Mouse (Mus musculus): Measurements from ENCODE around the gene 6030452D12Rik. TPM values are rescaled to one million over a fixed set of nuclear protein-coding genes. Genes with fewer than 3 reads are reported as not detected.

6030452D12Rik gene
- polyA plus RNA-seq (2015; fragmentation: Nextera tagmentation; extraction: Ambion mirVana), result not detected in 2 replicates

GRCm38 (mm10) chr8:106500018-106500685 lies at the start of gene 6030452D12Rik:
Gene 6030452D12Rik (plus strand): TSS chr8:106500522.
- H3K27me3 ChIP-seq (ENCODE audit: insufficient read depth, low read length), result no peaks in the 10 kb centered on the region
- no peaks in the 10 kb centered on the region for H3K36me3 ChIP-seq (replicated peaks; ENCODE audit: insufficient read depth, low read length)
- no peaks in the 10 kb centered on the region for H3K9me3 ChIP-seq (ENCODE audit: low read length)
- H3K4me2 ChIP-seq (ENCODE audit: low read depth, low read length), result no peak within 1 kb of the TSS
- H3K4me1 ChIP-seq (ENCODE audit: insufficient read depth), result no peaks in the 10 kb centered on the region
- no peak within 1 kb of the TSS for H3K4me3 ChIP-seq (ENCODE audit: low read depth, low read length)
- ATAC-seq, result no peak
- 0 out of 2 replicates have a peak within 1 kb of the TSS, but pooled peaks have one; percentile 30 for H3K27ac ChIP-seq (ENCODE audit: low read depth)
- DNase-seq, result no peak
- no peak within 1 kb of the TSS for H3K9ac ChIP-seq (replicated peaks)
- 51% methylated on average over 8 of the region's 8 CpGs for WGBS (ENCODE audit: insufficient replicate concordance)
- no peak for TF ChIP-seq CTCF (IDR thresholded peaks at IDR 0.05; ENCODE audit: low read depth)
- no peak for TF ChIP-seq EP300 (IDR thresholded peaks at IDR 0.05; ENCODE audit: low read depth)

DNA sequence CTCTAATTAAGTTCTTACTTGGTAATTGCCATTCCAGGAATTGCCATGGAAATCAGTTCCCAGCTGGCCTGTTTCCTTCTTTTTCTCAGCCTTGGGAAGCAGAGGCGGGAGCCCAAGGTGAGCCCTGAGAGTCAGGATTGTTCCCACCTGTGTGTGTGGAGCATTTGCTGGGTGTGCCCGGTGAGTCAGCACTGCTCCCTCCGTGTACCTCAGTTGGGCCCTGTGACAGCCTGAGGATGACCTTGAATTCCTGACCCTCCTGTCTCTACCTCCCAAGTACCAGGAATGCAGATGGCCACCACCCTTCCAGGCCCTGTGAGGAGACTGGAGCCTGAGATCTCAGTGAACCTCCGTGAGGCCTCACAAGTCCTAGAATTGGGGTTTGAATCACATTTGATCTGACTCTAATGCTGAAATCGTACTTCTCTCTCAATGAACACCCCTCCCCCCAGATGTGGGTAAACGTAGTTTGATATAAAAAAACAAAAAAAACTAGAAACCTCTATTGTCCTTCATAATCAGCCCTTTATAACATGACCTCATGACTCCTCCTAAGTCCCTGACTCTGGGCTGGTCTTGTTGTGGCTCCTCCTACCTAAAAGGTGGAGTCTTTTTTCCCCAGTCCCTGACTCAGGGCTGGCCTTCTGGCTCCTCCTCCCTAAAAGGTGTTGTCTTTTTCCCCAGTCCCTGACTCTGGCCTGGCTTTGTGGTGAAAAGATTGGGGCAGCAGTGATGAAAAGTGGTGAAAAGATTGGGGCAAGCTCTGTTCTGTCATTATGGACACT lies 48.8 kb upstream of the 6030452D12Rik start:
- Histone ChIP-seq H3K9me3 (ENCODE audit: low read length) (no peaks in the 10 kb centered on the region), H3K9ac (replicated peaks) (no peak overlapping the region), H3K4me1 (ENCODE audit: insufficient read depth) (no peaks in the 10 kb centered on the region), H3K4me3 (ENCODE audit: low read depth, low read length) (no peak overlapping the region), H3K27ac (ENCODE audit: low read depth) (no peak overlapping the region), H3K36me3 (replicated peaks; ENCODE audit: insufficient read depth, low read length) (no peaks in the 10 kb centered on the region), H3K4me2 (ENCODE audit: low read depth, low read length) (no peak overlapping the region), H3K27me3 (ENCODE audit: insufficient read depth, low read length) (no peaks in the 10 kb centered on the region)
- no peak for DNase-seq
- TF ChIP-seq EP300 (IDR thresholded peaks at IDR 0.05; ENCODE audit: low read depth) (no peak), CTCF (IDR thresholded peaks at IDR 0.05; ENCODE audit: low read depth) (no peak)
- no peak for ATAC-seq
- WGBS (ENCODE audit: insufficient replicate concordance), result 72% methylated on average over 6 of the region's 6 CpGs

- no peak for DNase-seq
- H3K27me3 ChIP-seq (ENCODE audit: insufficient read depth, low read length), result no peaks in the 10 kb centered on the region
- H3K9ac ChIP-seq (replicated peaks), result no peak overlapping the region
- H3K4me2 ChIP-seq (ENCODE audit: low read depth, low read length), result no peak overlapping the region
- no peak for TF ChIP-seq EP300 (IDR thresholded peaks at IDR 0.05; ENCODE audit: low read depth)
- no peak for TF ChIP-seq CTCF (IDR thresholded peaks at IDR 0.05; ENCODE audit: low read depth)
- H3K36me3 ChIP-seq (replicated peaks; ENCODE audit: insufficient read depth, low read length), result no peaks in the 10 kb centered on the region
- no peak overlapping the region for H3K27ac ChIP-seq (ENCODE audit: low read depth)
- ATAC-seq, result no peak
- H3K9me3 ChIP-seq (ENCODE audit: low read length), result no peaks in the 10 kb centered on the region
- no peak overlapping the region for H3K4me3 ChIP-seq (ENCODE audit: low read depth, low read length)
- H3K4me1 ChIP-seq (ENCODE audit: insufficient read depth), result no peaks in the 10 kb centered on the region
- 64% methylated on average over 12 of the region's 12 CpGs for WGBS (ENCODE audit: insufficient replicate concordance)
These were observed 47.4 kb upstream of the 6030452D12Rik start for GRCm38 (mm10) chr8:106452701-106453481.

- H3K4me1 ChIP-seq (ENCODE audit: insufficient read depth), result no peaks in the 10 kb centered on the region
- H3K9ac ChIP-seq (replicated peaks), result no peak overlapping the region
- H3K4me3 ChIP-seq (ENCODE audit: low read depth, low read length), result no peak overlapping the region
- WGBS (ENCODE audit: insufficient replicate concordance), result 56% methylated on average over 11 of the region's 11 CpGs
- H3K36me3 ChIP-seq (replicated peaks; ENCODE audit: insufficient read depth, low read length), result no peaks in the 10 kb centered on the region
- H3K27me3 ChIP-seq (ENCODE audit: insufficient read depth, low read length), result no peaks in the 10 kb centered on the region
- no peak overlapping the region for H3K27ac ChIP-seq (ENCODE audit: low read depth)
- ATAC-seq (no peak), DNase-seq (no peak)
- H3K9me3 ChIP-seq (ENCODE audit: low read length), result no peaks in the 10 kb centered on the region
- no peak overlapping the region for H3K4me2 ChIP-seq (ENCODE audit: low read depth, low read length)
- TF ChIP-seq EP300 (IDR thresholded peaks at IDR 0.05; ENCODE audit: low read depth), result no peak
- TF ChIP-seq CTCF (IDR thresholded peaks at IDR 0.05; ENCODE audit: low read depth), result no peak
These were observed 46.3 kb upstream of the 6030452D12Rik start for GRCm38 (mm10) chr8:106454036-106454435.

DNA sequence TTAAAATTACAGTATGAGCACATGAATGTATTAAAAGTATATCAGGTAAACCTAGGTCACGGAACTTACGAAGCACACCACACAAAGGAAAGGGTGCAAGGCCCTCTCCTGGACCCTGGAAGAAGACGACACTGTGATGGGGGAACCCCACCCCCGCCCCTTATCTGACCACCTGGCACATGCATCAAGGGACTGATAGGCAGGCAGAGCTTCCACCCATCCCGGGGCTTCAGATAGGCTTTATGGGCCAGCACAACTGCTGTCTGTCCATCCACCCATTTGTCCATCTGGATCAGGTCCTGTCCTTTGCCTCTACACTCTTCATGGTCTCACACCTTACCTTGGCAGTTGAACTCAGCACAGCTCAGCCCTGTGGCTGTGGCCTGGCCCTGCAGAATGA lies 38.2 kb upstream of the 6030452D12Rik start:
- Histone ChIP-seq H3K4me2 (ENCODE audit: low read depth, low read length) (no peak overlapping the region), H3K4me1 (ENCODE audit: insufficient read depth) (no peaks in the 10 kb centered on the region), H3K9me3 (ENCODE audit: low read length) (no peaks in the 10 kb centered on the region), H3K9ac (replicated peaks) (no peak overlapping the region), H3K4me3 (ENCODE audit: low read depth, low read length) (no peak overlapping the region), H3K27ac (ENCODE audit: low read depth) (no peak overlapping the region), H3K27me3 (ENCODE audit: insufficient read depth, low read length) (no peaks in the 10 kb centered on the region), H3K36me3 (replicated peaks; ENCODE audit: insufficient read depth, low read length) (no peaks in the 10 kb centered on the region)
- WGBS (ENCODE audit: insufficient replicate concordance), result 64% methylated on average over 5 of the region's 5 CpGs
- ATAC-seq, result no peak
- DNase-seq, result no peak
- TF ChIP-seq CTCF (IDR thresholded peaks at IDR 0.05; ENCODE audit: low read depth) (no peak), EP300 (IDR thresholded peaks at IDR 0.05; ENCODE audit: low read depth) (no peak)

DNA sequence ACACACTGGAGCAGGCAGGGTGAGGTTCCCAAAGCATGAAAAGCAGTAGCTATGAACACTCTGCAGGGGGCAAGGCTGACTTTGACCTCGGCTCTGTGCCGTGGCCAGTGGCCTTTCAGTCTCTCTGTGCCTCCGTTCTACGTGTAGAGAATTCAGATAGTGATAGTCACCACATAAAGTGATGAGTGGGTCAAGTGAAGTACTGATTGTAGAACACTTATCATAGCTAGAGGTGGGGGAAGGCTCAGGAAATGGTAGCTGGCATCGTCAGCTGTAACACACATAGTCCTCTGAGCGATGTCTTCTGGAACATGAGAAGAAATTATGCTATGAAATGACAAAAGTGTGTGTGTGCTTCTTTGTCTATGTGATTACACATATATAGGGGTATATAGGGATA lies 36.5 kb upstream of the 6030452D12Rik start:
- no peak for ATAC-seq
- H3K4me2 ChIP-seq (ENCODE audit: low read depth, low read length), result no peak overlapping the region
- no peak overlapping the region for H3K9ac ChIP-seq (replicated peaks)
- DNase-seq, result no peak
- no peaks in the 10 kb centered on the region for H3K36me3 ChIP-seq (replicated peaks; ENCODE audit: insufficient read depth, low read length)
- H3K4me3 ChIP-seq (ENCODE audit: low read depth, low read length), result no peak overlapping the region
- no peaks in the 10 kb centered on the region for H3K4me1 ChIP-seq (ENCODE audit: insufficient read depth)
- no peaks in the 10 kb centered on the region for H3K9me3 ChIP-seq (ENCODE audit: low read length)
- H3K27me3 ChIP-seq (ENCODE audit: insufficient read depth, low read length), result no peaks in the 10 kb centered on the region
- TF ChIP-seq EP300 (IDR thresholded peaks at IDR 0.05; ENCODE audit: low read depth) (no peak), CTCF (IDR thresholded peaks at IDR 0.05; ENCODE audit: low read depth) (no peak)
- no peak overlapping the region for H3K27ac ChIP-seq (ENCODE audit: low read depth)
- 69% methylated on average over 6 of the region's 6 CpGs for WGBS (ENCODE audit: insufficient replicate concordance)
